Mouse (Mus musculus) olfactory bulb, adult 2 months (tissue): ENCODE measurements around the gene Olfr1328.

ENCODE experiments used
- CTCF ChIP-seq: fragments of 200-500 bp; IDR thresholded peaks from 2 replicates; pipeline ENCODE4 v1.5.1; 2012; ENCODE audit warnings: low read depth, mild to moderate bottlenecking, low read length, moderate library complexity; ENCODE audit not compliant: insufficient read depth
- POLR2A ChIP-seq: fragments of 200-500 bp; IDR thresholded peaks from 2 replicates; pipeline ENCODE4 v1.6.1; 2012; ENCODE audit warnings: mild to moderate bottlenecking, low read depth, low read length, moderate library complexity; ENCODE audit not compliant: insufficient read depth

DNA sequence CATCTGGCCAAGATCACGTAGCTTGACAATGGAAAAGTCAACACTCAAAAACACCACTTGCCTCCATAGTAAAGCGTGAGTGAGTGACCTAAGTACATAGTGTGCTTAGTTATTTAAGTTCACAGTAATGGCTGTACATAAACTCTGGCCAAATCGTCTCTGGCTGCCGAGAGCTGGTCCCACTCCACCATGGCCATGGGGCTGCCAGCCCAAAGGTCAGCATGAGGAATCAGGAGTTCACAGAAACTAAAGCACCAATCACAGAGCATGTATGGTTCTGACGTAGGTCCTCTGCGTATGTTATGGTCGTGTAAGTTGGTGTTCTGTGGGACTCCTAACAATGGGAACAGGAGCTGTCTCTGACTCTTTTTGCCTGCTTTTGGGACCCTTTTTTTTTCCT is 20.4 kb upstream of the Olfr1328 start:
- no peak for TF ChIP-seq CTCF
- TF ChIP-seq POLR2A: no peak
